Mouse (Mus musculus): ENCODE measurements at regions not wholly inside any gene's neighbourhood (a gene's known extent, or its start where the extent isn't known, plus 50 kb on each side); places are given as distances from the start of the nearest gene placed in this dataset.

GRCm38 (mm10) chr1:136761467-136761866 lies 136.8 kb downstream of the Zfp281 start:
- Histone ChIP-seq H3K4me3 (ENCODE audit: low read length) (no peak overlapping the region), H3K4me1 (ENCODE audit: control insufficient read depth, insufficient read depth, low read length) (no peaks in the 10 kb centered on the region), H3K4me2 (ENCODE audit: low read depth, low read length) (no peak overlapping the region), H3K27ac (ENCODE audit: low read length) (no peak overlapping the region), H3K27me3 (replicated peaks; ENCODE audit: control insufficient read depth, insufficient read depth, low read length) (no peaks in the 10 kb centered on the region), H3K36me3 (ENCODE audit: control insufficient read depth, insufficient read depth, low read length) (no peaks in the 10 kb centered on the region), H3K9me3 (ENCODE audit: control insufficient read depth, low read length) (no peaks in the 10 kb centered on the region), H3K9ac (ENCODE audit: low read depth, low read length) (no peak overlapping the region)
- 89% methylated on average over 4 of the region's 4 CpGs for WGBS
- ATAC-seq: no peak

GRCm38 (mm10) chr1:136768969-136769401 lies 144.3 kb downstream of the Zfp281 start:
- ATAC-seq: peak; percentile 86
- H3K4me1 ChIP-seq (ENCODE audit: control insufficient read depth, insufficient read depth, low read length): no peaks in the 10 kb centered on the region
- H3K27me3 ChIP-seq (replicated peaks; ENCODE audit: control insufficient read depth, insufficient read depth, low read length): no peaks in the 10 kb centered on the region
- H3K27ac ChIP-seq (ENCODE audit: low read length): 0 out of 2 replicates have a peak overlapping the region, but pooled peaks have one; percentile 25
- no peak overlapping the region for H3K4me3 ChIP-seq (ENCODE audit: low read length)
- peak overlapping the region; percentile 15; the same call in 1 of the 2 replicates for H3K9ac ChIP-seq (ENCODE audit: low read depth, low read length)
- peak overlapping the region; percentile 41 for H3K4me2 ChIP-seq (ENCODE audit: low read depth, low read length)
- H3K9me3 ChIP-seq (ENCODE audit: control insufficient read depth, low read length): peaks cover 4% of the 10 kb centered on the region; the same call in 1 of the 2 replicates
- H3K36me3 ChIP-seq (ENCODE audit: control insufficient read depth, insufficient read depth, low read length): no peaks in the 10 kb centered on the region
- WGBS: 2% methylated on average over 10 of the region's 10 CpGs

- H3K36me3 ChIP-seq (ENCODE audit: control insufficient read depth, insufficient read depth, low read length): no peaks in the 10 kb centered on the region
- 92% methylated on average over 6 of the region's 6 CpGs for WGBS
- no peak overlapping the region for H3K4me3 ChIP-seq (ENCODE audit: low read length)
- H3K4me1 ChIP-seq (ENCODE audit: control insufficient read depth, insufficient read depth, low read length): no peaks in the 10 kb centered on the region
- no peaks in the 10 kb centered on the region for H3K27me3 ChIP-seq (replicated peaks; ENCODE audit: control insufficient read depth, insufficient read depth, low read length)
- H3K9ac ChIP-seq (ENCODE audit: low read depth, low read length): no peak overlapping the region
- no peak overlapping the region for H3K27ac ChIP-seq (ENCODE audit: low read length)
- peaks cover 4% of the 10 kb centered on the region; the same call in 1 of the 2 replicates for H3K9me3 ChIP-seq (ENCODE audit: control insufficient read depth, low read length)
- H3K4me2 ChIP-seq (ENCODE audit: low read depth, low read length): no peak overlapping the region
- ATAC-seq: no peak
Measured at GRCm38 (mm10) chr1:136773743-136774142, 149.0 kb downstream of the Zfp281 start.

GRCm38 (mm10) chr1:136776211-136776610 lies 151.5 kb downstream of the Zfp281 start:
- Histone ChIP-seq H3K27ac (ENCODE audit: low read length) (no peak overlapping the region), H3K4me3 (ENCODE audit: low read length) (no peak overlapping the region), H3K27me3 (replicated peaks; ENCODE audit: control insufficient read depth, insufficient read depth, low read length) (no peaks in the 10 kb centered on the region), H3K36me3 (ENCODE audit: control insufficient read depth, insufficient read depth, low read length) (no peaks in the 10 kb centered on the region), H3K4me1 (ENCODE audit: control insufficient read depth, insufficient read depth, low read length) (0 out of 2 replicates have a peak, but pooled peaks cover under 1% of the 10 kb centered on the region), H3K9me3 (ENCODE audit: control insufficient read depth, low read length) (peaks cover 4% of the 10 kb centered on the region; the same call in 1 of the 2 replicates), H3K4me2 (ENCODE audit: low read depth, low read length) (no peak overlapping the region), H3K9ac (ENCODE audit: low read depth, low read length) (no peak overlapping the region)
- 69% methylated on average over 17 of the region's 17 CpGs for WGBS
- ATAC-seq: no peak

- 55% methylated on average over 20 of the region's 20 CpGs for WGBS
- no peak overlapping the region for H3K9ac ChIP-seq (ENCODE audit: low read depth, low read length)
- ATAC-seq: no peak
- no peak overlapping the region for H3K4me3 ChIP-seq (ENCODE audit: low read length)
- no peaks in the 10 kb centered on the region for H3K36me3 ChIP-seq (ENCODE audit: control insufficient read depth, insufficient read depth, low read length)
- peaks cover 11% of the 10 kb centered on the region; the same call in 1 of the 2 replicates for H3K4me1 ChIP-seq (ENCODE audit: control insufficient read depth, insufficient read depth, low read length)
- peaks cover 4% of the 10 kb centered on the region; the same call in 1 of the 2 replicates for H3K9me3 ChIP-seq (ENCODE audit: control insufficient read depth, low read length)
- H3K4me2 ChIP-seq (ENCODE audit: low read depth, low read length): no peak overlapping the region
- no peak overlapping the region for H3K27ac ChIP-seq (ENCODE audit: low read length)
- H3K27me3 ChIP-seq (replicated peaks; ENCODE audit: control insufficient read depth, insufficient read depth, low read length): no peaks in the 10 kb centered on the region
Measured at GRCm38 (mm10) chr1:136777263-136777980, 152.7 kb downstream of the Zfp281 start.

- no peak overlapping the region for H3K4me2 ChIP-seq (ENCODE audit: low read depth, low read length)
- 89% methylated on average over 8 of the region's 8 CpGs for WGBS
Measured at GRCm38 (mm10) chr1:136779384-136779783, 154.7 kb downstream of the Zfp281 start.

GRCm38 (mm10) chr1:136781561-136782025 lies 156.9 kb downstream of the Zfp281 start:
- Histone ChIP-seq H3K27me3 (replicated peaks; ENCODE audit: control insufficient read depth, insufficient read depth, low read length) (no peaks in the 10 kb centered on the region), H3K36me3 (ENCODE audit: control insufficient read depth, insufficient read depth, low read length) (no peaks in the 10 kb centered on the region), H3K9me3 (ENCODE audit: control insufficient read depth, low read length) (no peaks in the 10 kb centered on the region), H3K27ac (ENCODE audit: low read length) (0 out of 2 replicates have a peak overlapping the region, but pooled peaks have one; percentile 27), H3K4me2 (ENCODE audit: low read depth, low read length) (peak overlapping the region; percentile 46), H3K9ac (ENCODE audit: low read depth, low read length) (peak overlapping the region; percentile 38), H3K4me1 (ENCODE audit: control insufficient read depth, insufficient read depth, low read length) (peaks cover 14% of the 10 kb centered on the region), H3K4me3 (ENCODE audit: low read length) (peak overlapping the region; percentile 29)
- 25% methylated on average over 18 of the region's 18 CpGs for WGBS
- ATAC-seq: no peak

More at GRCm38 (mm10) chr1:136779384-136779783, 154.7 kb downstream of the Zfp281 start:
- no peak overlapping the region for H3K27ac ChIP-seq (ENCODE audit: low read length)
- H3K9me3 ChIP-seq (ENCODE audit: control insufficient read depth, low read length): no peaks in the 10 kb centered on the region
- peaks cover 14% of the 10 kb centered on the region for H3K4me1 ChIP-seq (ENCODE audit: control insufficient read depth, insufficient read depth, low read length)
- H3K9ac ChIP-seq (ENCODE audit: low read depth, low read length): no peak overlapping the region
- H3K4me3 ChIP-seq (ENCODE audit: low read length): no peak overlapping the region
- no peaks in the 10 kb centered on the region for H3K27me3 ChIP-seq (replicated peaks; ENCODE audit: control insufficient read depth, insufficient read depth, low read length)
- no peak for ATAC-seq
- no peaks in the 10 kb centered on the region for H3K36me3 ChIP-seq (ENCODE audit: control insufficient read depth, insufficient read depth, low read length)

GRCm38 (mm10) chr1:136782261-136782660 lies 157.6 kb downstream of the Zfp281 start:
- peak; percentile 53; the same call in 1 of the 2 replicates for ATAC-seq
- Histone ChIP-seq H3K9ac (ENCODE audit: low read depth, low read length) (no peak overlapping the region), H3K36me3 (ENCODE audit: control insufficient read depth, insufficient read depth, low read length) (no peaks in the 10 kb centered on the region), H3K9me3 (ENCODE audit: control insufficient read depth, low read length) (no peaks in the 10 kb centered on the region), H3K4me3 (ENCODE audit: low read length) (peak overlapping the region; percentile 29), H3K27me3 (replicated peaks; ENCODE audit: control insufficient read depth, insufficient read depth, low read length) (no peaks in the 10 kb centered on the region), H3K27ac (ENCODE audit: low read length) (no peak overlapping the region), H3K4me2 (ENCODE audit: low read depth, low read length) (peak overlapping the region; percentile 46), H3K4me1 (ENCODE audit: control insufficient read depth, insufficient read depth, low read length) (peaks cover 14% of the 10 kb centered on the region)
- 20% methylated on average over 10 of the region's 10 CpGs for WGBS

GRCm38 (mm10) chr1:136784178-136784577 lies 159.5 kb downstream of the Zfp281 start:
- ATAC-seq: no peak
- Histone ChIP-seq H3K27ac (ENCODE audit: low read length) (no peak overlapping the region), H3K4me2 (ENCODE audit: low read depth, low read length) (no peak overlapping the region), H3K4me1 (ENCODE audit: control insufficient read depth, insufficient read depth, low read length) (peaks cover 14% of the 10 kb centered on the region), H3K9me3 (ENCODE audit: control insufficient read depth, low read length) (no peaks in the 10 kb centered on the region), H3K27me3 (replicated peaks; ENCODE audit: control insufficient read depth, insufficient read depth, low read length) (no peaks in the 10 kb centered on the region), H3K4me3 (ENCODE audit: low read length) (no peak overlapping the region), H3K9ac (ENCODE audit: low read depth, low read length) (no peak overlapping the region), H3K36me3 (ENCODE audit: control insufficient read depth, insufficient read depth, low read length) (no peaks in the 10 kb centered on the region)
- 47% methylated on average over 9 of the region's 9 CpGs for WGBS
